Mouse (Mus musculus): ENCODE data around the gene Exosc7. TPM values are rescaled to one million over a fixed set of nuclear protein-coding genes. Genes with fewer than 3 reads are reported as not detected.

The Exosc7 gene
- polyA plus RNA-seq, 1 experiment from 2014 or later = 78.2 TPM

DNA sequence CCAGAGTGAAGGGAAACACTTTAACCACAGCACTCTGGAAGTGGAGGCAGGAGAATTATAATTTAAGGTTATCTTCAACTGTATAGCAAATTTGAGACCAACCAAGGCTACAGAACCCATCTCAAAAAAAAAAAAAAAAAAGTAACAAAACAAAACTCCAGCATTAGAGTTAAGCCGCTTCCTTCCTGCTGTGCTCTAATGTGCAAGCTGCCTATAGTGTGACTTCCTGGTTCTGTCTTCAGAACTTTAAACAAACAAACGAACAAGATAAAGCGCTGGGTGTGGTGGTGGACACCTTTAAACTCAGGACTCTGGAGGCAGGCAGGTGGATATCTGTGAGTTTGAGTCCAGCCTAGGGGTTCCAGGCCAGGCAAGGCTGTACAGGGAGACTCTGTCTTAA is 39.0 kb downstream of the Exosc7 start:
- H3K4me3 ChIP-seq (ENCODE audit: low read length) = no peak overlapping the region
- 85% methylated on average over 3 of the region's 3 CpGs for WGBS
- no peak overlapping the region for H3K4me2 ChIP-seq (ENCODE audit: low read length)
- no peaks in the 10 kb centered on the region for H3K4me1 ChIP-seq (ENCODE audit: control insufficient read depth, insufficient read depth, low read depth, low read length)
- no peak overlapping the region for H3K27ac ChIP-seq (ENCODE audit: low read depth, low read length)
- peaks cover 3% of the 10 kb centered on the region; the same call in 1 of the 2 replicates for H3K27me3 ChIP-seq (replicated peaks; ENCODE audit: control insufficient read depth, insufficient read depth, low read length)
- H3K9ac ChIP-seq (ENCODE audit: low read depth, low read length) = no peak overlapping the region
- no peaks in the 10 kb centered on the region for H3K36me3 ChIP-seq (ENCODE audit: control insufficient read depth, insufficient read depth, low read length)
- no peaks in the 10 kb centered on the region for H3K9me3 ChIP-seq (ENCODE audit: control insufficient read depth, low read length)
- no peak for ATAC-seq

DNA sequence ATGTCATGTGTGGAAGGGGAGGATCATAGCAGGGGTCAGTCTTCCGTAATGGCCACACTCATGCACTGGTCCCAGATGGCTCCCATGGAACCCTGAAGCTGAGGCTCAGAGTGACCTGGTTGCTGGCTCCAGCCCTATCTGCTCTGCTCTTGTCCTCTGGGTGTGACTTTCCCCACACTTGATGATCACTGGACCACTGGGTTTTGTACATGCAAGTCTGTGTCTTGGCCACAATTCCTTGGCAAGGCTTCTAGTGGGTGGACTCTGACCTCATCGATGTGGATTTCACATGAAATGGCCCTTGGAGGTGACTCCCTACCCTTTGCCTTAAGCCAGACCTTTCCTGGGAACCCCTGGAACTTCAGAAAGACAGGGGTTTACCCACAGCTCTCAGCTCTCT is 40.1 kb downstream of the Exosc7 start:
- no peaks in the 10 kb centered on the region for H3K9me3 ChIP-seq (ENCODE audit: control insufficient read depth, low read length)
- no peak overlapping the region for H3K9ac ChIP-seq (ENCODE audit: low read depth, low read length)
- no peak overlapping the region for H3K27ac ChIP-seq (ENCODE audit: low read depth, low read length)
- no peak overlapping the region for H3K4me3 ChIP-seq (ENCODE audit: low read length)
- no peaks in the 10 kb centered on the region for H3K4me1 ChIP-seq (ENCODE audit: control insufficient read depth, insufficient read depth, low read depth, low read length)
- H3K27me3 ChIP-seq (replicated peaks; ENCODE audit: control insufficient read depth, insufficient read depth, low read length) = peaks cover 3% of the 10 kb centered on the region; the same call in 1 of the 2 replicates
- no peak for ATAC-seq
- H3K4me2 ChIP-seq (ENCODE audit: low read length) = no peak overlapping the region
- WGBS = 97% methylated on average over 2 of the region's 2 CpGs
- no peaks in the 10 kb centered on the region for H3K36me3 ChIP-seq (ENCODE audit: control insufficient read depth, insufficient read depth, low read length)

DNA sequence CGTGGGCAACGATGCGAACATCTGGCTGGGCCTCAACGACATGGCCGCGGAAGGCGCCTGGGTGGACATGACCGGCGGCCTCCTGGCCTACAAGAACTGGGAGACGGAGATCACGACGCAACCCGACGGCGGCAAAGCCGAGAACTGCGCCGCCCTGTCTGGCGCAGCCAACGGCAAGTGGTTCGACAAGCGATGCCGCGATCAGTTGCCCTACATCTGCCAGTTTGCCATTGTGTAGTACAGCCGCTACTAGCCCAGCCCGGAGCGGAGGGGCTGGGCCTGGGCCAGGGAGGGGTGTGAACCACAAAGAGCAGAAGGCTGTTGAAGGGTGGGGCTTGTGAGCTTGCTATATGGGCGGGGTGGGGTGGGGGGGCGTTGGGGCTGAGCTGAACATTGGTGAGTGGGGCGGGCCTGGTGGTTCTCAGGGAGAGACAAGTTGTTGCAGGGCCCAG is 43.9 kb downstream of the Exosc7 start:
- 39% methylated on average over 29 of the region's 30 CpGs for WGBS
- peak; percentile 53 for ATAC-seq

DNA sequence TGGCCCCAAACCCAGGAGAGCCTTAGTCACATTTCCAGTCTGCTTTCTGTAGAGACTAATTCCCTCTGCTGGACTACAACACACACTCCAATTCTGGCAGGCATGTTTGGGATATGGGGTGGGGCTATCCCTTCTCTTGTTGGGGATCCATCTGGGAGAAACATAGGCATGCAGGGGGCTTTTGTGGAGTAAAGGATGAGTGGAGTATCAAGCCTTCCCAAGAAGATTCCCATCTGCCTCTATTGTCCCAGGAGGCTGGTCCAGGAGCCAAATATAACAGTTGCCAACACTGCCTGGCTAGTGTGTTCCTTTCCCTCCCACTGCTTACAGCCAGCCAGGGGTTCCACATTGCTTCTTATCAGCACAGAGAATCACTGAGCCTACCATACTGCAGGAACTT is 44.7 kb downstream of the Exosc7 start:
- no peak overlapping the region for H3K4me2 ChIP-seq (ENCODE audit: low read length)
- no peak overlapping the region for H3K27ac ChIP-seq (ENCODE audit: low read depth, low read length)
- no peak overlapping the region for H3K4me3 ChIP-seq (ENCODE audit: low read length)
- H3K4me1 ChIP-seq (ENCODE audit: control insufficient read depth, insufficient read depth, low read depth, low read length) = no peaks in the 10 kb centered on the region
- no peak for ATAC-seq
- H3K36me3 ChIP-seq (ENCODE audit: control insufficient read depth, insufficient read depth, low read length) = no peaks in the 10 kb centered on the region
- no peaks in the 10 kb centered on the region for H3K9me3 ChIP-seq (ENCODE audit: control insufficient read depth, low read length)
- no peak overlapping the region for H3K9ac ChIP-seq (ENCODE audit: low read depth, low read length)
- H3K27me3 ChIP-seq (replicated peaks; ENCODE audit: control insufficient read depth, insufficient read depth, low read length) = peaks cover 3% of the 10 kb centered on the region; the same call in 1 of the 2 replicates

More for the DNA sequence above, 43.9 kb downstream of the Exosc7 start:
- no peaks in the 10 kb centered on the region for H3K4me1 ChIP-seq (ENCODE audit: control insufficient read depth, insufficient read depth, low read depth, low read length)
- H3K9ac ChIP-seq (ENCODE audit: low read depth, low read length) = no peak overlapping the region
- no peaks in the 10 kb centered on the region for H3K36me3 ChIP-seq (ENCODE audit: control insufficient read depth, insufficient read depth, low read length)
- H3K9me3 ChIP-seq (ENCODE audit: control insufficient read depth, low read length) = no peaks in the 10 kb centered on the region
- H3K27me3 ChIP-seq (replicated peaks; ENCODE audit: control insufficient read depth, insufficient read depth, low read length) = peaks cover 3% of the 10 kb centered on the region; the same call in 1 of the 2 replicates
- peak overlapping the region; percentile 16 for H3K4me3 ChIP-seq (ENCODE audit: low read length)
- H3K27ac ChIP-seq (ENCODE audit: low read depth, low read length) = no peak overlapping the region
- peak overlapping the region; percentile 32 for H3K4me2 ChIP-seq (ENCODE audit: low read length)

DNA sequence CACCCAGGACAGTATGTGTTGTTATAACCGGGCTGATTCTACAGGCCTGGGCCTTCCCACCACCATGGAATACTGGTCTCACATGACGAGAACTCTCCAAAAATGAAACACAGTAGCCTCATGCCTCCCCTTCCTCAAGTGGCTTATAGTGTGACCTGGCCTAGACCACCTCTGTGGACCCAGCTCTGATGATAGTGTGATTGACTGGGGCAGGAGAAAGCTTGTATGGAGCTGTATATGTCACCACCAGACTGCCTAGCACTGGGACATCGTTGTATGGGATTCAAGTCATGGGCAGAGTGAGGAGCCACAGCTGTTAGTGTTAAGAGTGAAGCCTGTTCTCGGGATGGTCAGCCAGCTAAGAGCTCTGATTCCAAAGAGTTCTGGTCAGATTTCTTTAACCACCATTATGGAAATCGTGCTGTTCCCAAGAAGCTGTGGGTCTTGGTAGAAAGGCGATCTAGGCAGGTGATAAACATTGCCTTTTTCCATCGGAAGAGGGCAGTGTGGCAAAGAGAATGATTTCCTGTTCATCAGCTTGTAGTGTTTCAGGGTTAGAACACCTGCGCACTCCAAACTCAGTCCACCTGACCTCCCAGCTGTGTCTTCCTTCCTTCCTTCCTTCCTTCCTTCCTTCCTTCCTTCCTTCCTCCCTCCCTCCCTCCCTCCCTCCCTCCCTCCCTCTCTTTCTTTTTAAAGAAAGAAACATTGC is 45.3 kb downstream of the Exosc7 start:
- Histone ChIP-seq H3K4me3 (ENCODE audit: low read length) (no peak overlapping the region), H3K9ac (ENCODE audit: low read depth, low read length) (no peak overlapping the region), H3K4me1 (ENCODE audit: control insufficient read depth, insufficient read depth, low read depth, low read length) (no peaks in the 10 kb centered on the region), H3K27ac (ENCODE audit: low read depth, low read length) (no peak overlapping the region), H3K9me3 (ENCODE audit: control insufficient read depth, low read length) (no peaks in the 10 kb centered on the region), H3K36me3 (ENCODE audit: control insufficient read depth, insufficient read depth, low read length) (no peaks in the 10 kb centered on the region), H3K4me2 (ENCODE audit: low read length) (no peak overlapping the region), H3K27me3 (replicated peaks; ENCODE audit: control insufficient read depth, insufficient read depth, low read length) (peaks cover 3% of the 10 kb centered on the region; the same call in 1 of the 2 replicates)
- peak; percentile 43; the same call in 1 of the 2 replicates for ATAC-seq
- 58% methylated on average over 8 of the region's 8 CpGs for WGBS

DNA sequence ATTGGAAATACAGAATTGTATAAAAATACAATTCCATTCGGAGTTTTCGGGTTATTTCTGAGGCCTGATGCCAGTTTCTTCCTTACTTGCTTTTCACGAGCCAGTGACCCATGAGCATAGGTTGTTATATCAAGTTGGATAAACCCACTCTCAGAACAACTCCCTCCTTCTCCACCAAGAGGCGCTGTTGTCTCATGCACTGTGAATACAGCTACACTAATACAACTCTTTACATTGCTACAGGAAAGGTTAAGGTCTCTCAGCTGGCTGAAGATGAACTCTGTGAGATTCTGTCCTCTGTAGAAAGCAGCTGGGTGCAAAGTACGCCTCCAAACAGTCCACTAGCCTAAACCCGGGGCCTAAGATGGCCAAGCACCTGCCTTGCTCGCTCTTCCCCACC is 46.3 kb downstream of the Exosc7 start:
- H3K4me1 ChIP-seq (ENCODE audit: control insufficient read depth, insufficient read depth, low read depth, low read length) = no peaks in the 10 kb centered on the region
- H3K9ac ChIP-seq (ENCODE audit: low read depth, low read length) = no peak overlapping the region
- peak; percentile 54; the same call in 1 of the 2 replicates for ATAC-seq
- no peak overlapping the region for H3K4me3 ChIP-seq (ENCODE audit: low read length)
- no peak overlapping the region for H3K4me2 ChIP-seq (ENCODE audit: low read length)
- no peaks in the 10 kb centered on the region for H3K9me3 ChIP-seq (ENCODE audit: control insufficient read depth, low read length)
- no peak overlapping the region for H3K27ac ChIP-seq (ENCODE audit: low read depth, low read length)
- WGBS = 61% methylated on average over 7 of the region's 7 CpGs
- no peaks in the 10 kb centered on the region for H3K36me3 ChIP-seq (ENCODE audit: control insufficient read depth, insufficient read depth, low read length)
- peaks cover 3% of the 10 kb centered on the region; the same call in 1 of the 2 replicates for H3K27me3 ChIP-seq (replicated peaks; ENCODE audit: control insufficient read depth, insufficient read depth, low read length)

DNA sequence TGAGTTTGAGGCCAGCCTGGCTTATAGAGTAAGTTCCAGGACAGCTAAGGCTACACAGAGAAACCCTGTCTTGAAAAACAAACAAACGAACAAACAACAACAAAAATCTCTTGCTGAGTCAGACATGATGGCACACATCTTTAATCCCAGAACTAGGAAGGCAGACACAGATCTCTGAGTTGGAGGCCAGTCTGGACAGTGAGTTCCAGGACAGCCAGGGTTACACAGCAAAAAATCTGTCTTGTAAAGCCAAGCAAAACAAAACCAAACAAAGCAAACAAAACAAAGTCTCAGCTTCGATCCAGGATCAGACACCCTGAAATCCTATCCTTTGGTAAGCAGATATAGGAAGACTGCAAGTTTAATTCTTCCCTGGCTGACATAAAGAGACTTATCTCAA is 48.8 kb downstream of the Exosc7 start:
- Histone ChIP-seq H3K4me1 (ENCODE audit: control insufficient read depth, insufficient read depth, low read depth, low read length) (no peaks in the 10 kb centered on the region), H3K27me3 (replicated peaks; ENCODE audit: control insufficient read depth, insufficient read depth, low read length) (no peaks in the 10 kb centered on the region), H3K36me3 (ENCODE audit: control insufficient read depth, insufficient read depth, low read length) (no peaks in the 10 kb centered on the region), H3K9ac (ENCODE audit: low read depth, low read length) (no peak overlapping the region), H3K4me3 (ENCODE audit: low read length) (no peak overlapping the region), H3K27ac (ENCODE audit: low read depth, low read length) (no peak overlapping the region), H3K4me2 (ENCODE audit: low read length) (no peak overlapping the region), H3K9me3 (ENCODE audit: control insufficient read depth, low read length) (no peaks in the 10 kb centered on the region)
- WGBS = 77% methylated on average over 2 of the region's 2 CpGs
- no peak for ATAC-seq

DNA sequence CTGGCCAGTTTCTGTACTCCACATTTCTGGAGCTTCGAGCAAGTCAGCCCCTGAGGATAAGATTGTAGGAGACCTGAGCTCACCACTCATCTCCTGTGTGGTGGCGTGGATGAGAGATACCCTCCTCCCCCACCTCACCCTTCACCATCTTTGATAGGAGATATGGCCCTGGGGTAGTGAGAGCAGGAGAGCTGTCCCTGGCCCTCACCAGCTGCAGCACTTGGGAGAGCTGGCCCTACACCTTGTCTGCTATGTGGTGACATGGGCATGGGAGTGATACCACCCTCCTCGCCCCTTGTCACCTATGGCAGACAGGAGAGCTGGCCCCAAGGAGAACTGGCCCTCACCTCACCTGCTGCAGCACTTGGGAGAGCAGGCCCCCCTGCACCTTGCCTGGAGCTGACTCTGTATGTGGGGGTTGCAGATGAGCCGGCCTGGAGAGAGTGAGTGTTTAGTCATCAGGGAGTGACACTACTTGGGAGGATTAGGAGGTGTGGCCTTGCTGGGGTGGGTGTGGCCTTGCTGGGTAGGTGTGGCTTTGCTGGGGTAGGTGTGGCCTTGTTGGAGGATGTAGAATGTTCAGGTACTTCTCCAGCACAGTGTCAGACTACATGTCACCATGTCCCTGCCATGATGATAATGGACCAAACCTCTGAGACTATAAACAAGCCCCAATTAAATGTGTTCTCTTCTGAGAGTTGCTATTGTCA is 50.1 kb downstream of the Exosc7 start:
- Histone ChIP-seq H3K4me2 (ENCODE audit: low read length) (no peak overlapping the region), H3K4me1 (ENCODE audit: control insufficient read depth, insufficient read depth, low read depth, low read length) (no peaks in the 10 kb centered on the region), H3K27me3 (replicated peaks; ENCODE audit: control insufficient read depth, insufficient read depth, low read length) (no peaks in the 10 kb centered on the region), H3K27ac (ENCODE audit: low read depth, low read length) (no peak overlapping the region), H3K9ac (ENCODE audit: low read depth, low read length) (no peak overlapping the region), H3K4me3 (ENCODE audit: low read length) (no peak overlapping the region), H3K36me3 (ENCODE audit: control insufficient read depth, insufficient read depth, low read length) (no peaks in the 10 kb centered on the region), H3K9me3 (ENCODE audit: control insufficient read depth, low read length) (no peaks in the 10 kb centered on the region)
- WGBS = 91% methylated on average over 4 of the region's 4 CpGs
- ATAC-seq = no peak

DNA sequence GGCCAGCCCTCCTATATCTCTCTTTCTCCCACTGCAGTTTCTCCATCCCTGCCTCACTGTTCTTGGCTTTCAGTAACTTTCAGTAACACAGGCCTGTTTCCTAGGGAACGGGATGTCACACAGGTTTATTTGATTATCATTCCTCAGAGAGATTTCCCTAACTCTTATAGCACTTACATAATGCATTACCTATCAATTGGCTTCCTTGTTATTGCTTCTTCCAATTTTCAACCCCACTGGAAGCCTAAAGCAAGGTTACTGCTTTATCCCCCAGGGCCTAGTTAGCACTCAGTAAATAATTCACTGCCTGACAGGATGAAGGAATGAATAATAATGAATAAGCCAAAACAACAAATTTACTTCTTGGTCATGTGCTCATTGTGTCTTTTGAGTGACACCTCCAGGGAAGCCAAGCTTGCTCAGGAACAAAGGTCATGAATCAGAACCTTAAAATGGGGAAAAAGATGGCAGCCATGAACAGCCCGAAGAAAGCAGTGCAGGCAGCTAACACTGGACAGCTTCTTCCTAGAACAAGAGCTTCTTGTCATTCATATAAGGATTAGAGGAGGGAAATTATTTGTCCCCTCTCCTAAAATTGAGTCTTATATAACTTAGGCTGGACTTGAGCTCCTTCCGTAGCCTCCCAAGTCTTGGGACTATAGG is 52.9 kb downstream of the Exosc7 start:
- H3K4me3 ChIP-seq (ENCODE audit: low read length) = no peak overlapping the region
- H3K4me1 ChIP-seq (ENCODE audit: control insufficient read depth, insufficient read depth, low read depth, low read length) = no peaks in the 10 kb centered on the region
- WGBS = 73% methylated on average over 3 of the region's 3 CpGs

More for the DNA sequence above, 52.9 kb downstream of the Exosc7 start:
- Histone ChIP-seq H3K9ac (ENCODE audit: low read depth, low read length) (no peak overlapping the region), H3K36me3 (ENCODE audit: control insufficient read depth, insufficient read depth, low read length) (no peaks in the 10 kb centered on the region), H3K9me3 (ENCODE audit: control insufficient read depth, low read length) (no peaks in the 10 kb centered on the region), H3K27me3 (replicated peaks; ENCODE audit: control insufficient read depth, insufficient read depth, low read length) (no peaks in the 10 kb centered on the region), H3K27ac (ENCODE audit: low read depth, low read length) (no peak overlapping the region), H3K4me2 (ENCODE audit: low read length) (no peak overlapping the region)
- ATAC-seq = no peak

Data from hindbrain, embryonic 16.5 days (tissue).